Mouse (Mus musculus): ENCODE data around the gene Taco1.

GRCm38 (mm10) chr11:106045780-106046179, 20.1 kb upstream of the Taco1 start:
- TF ChIP-seq CTCF (conservative IDR thresholded peaks at IDR 0.05; ENCODE audit: insufficient read depth, insufficient read length, low read depth, low read length), result no peak
- TF ChIP-seq POLR2A (IDR thresholded peaks at IDR 0.05; ENCODE audit: low read depth, low read length), result no peak
